Mouse (Mus musculus): ENCODE measurements around the gene Cass4. TPM values are rescaled to one million over a fixed set of nuclear protein-coding genes. Genes with fewer than 3 reads are reported as not detected.

Cass4 gene
- 0.11 and 0.35 TPM in 2 replicates for polyA plus RNA-seq (2014; fragmentation: Nextera tagmentation; extraction: Ambion mirVana)

GRCm38 (mm10) chr2:172393391-172394051 lies at the start of gene Cass4:
TSS of gene Cass4 (plus strand) at chr2:172393794.
- WGBS = 29% methylated on average over 13 of the region's 13 CpGs
- no peak for DNase-seq (ENCODE audit: low spot score)

GRCm38 (mm10) chr2:172344669-172345068 lies 48.9 kb upstream of the Cass4 start:
- no peaks in the 10 kb centered on the region for H3K36me3 ChIP-seq (ENCODE audit: control insufficient read depth, insufficient read depth, low read length)
- H3K9ac ChIP-seq (ENCODE audit: low read length) = no peak overlapping the region
- no peak overlapping the region for H3K4me3 ChIP-seq (ENCODE audit: low read depth, low read length)
- no peaks in the 10 kb centered on the region for H3K9me3 ChIP-seq (ENCODE audit: control insufficient read depth, low read length)
- peak overlapping the region; percentile 98 for H3K4me2 ChIP-seq (ENCODE audit: low read depth, severe bottlenecking)
- H3K27me3 ChIP-seq (ENCODE audit: control insufficient read depth, insufficient read depth, low read length) = no peaks in the 10 kb centered on the region
- H3K4me1 ChIP-seq (ENCODE audit: control insufficient read depth, insufficient read depth, low read length) = peaks cover 7% of the 10 kb centered on the region
- no peak for DNase-seq (ENCODE audit: low spot score)
- 44% methylated on average over 5 of the region's 5 CpGs for WGBS
- ATAC-seq (ENCODE audit: insufficient number of reproducible peaks, low FRiP score, low TSS enrichment, low read depth) = 0 out of 2 replicates have a peak, but pooled peaks have one; percentile 2
- no peak overlapping the region for H3K27ac ChIP-seq (replicated peaks; ENCODE audit: low read depth, low read length)

More at GRCm38 (mm10) chr2:172393391-172394051, at the start of gene Cass4:
- H3K36me3 ChIP-seq (ENCODE audit: control insufficient read depth, insufficient read depth, low read length) = no peaks in the 10 kb centered on the region
- H3K27me3 ChIP-seq (ENCODE audit: control insufficient read depth, insufficient read depth, low read length) = no peaks in the 10 kb centered on the region
- no peak within 1 kb of the TSS for H3K9ac ChIP-seq (ENCODE audit: low read length)
- H3K4me2 ChIP-seq (ENCODE audit: low read depth, severe bottlenecking) = no peak within 1 kb of the TSS
- H3K4me1 ChIP-seq (ENCODE audit: control insufficient read depth, insufficient read depth, low read length) = no peaks in the 10 kb centered on the region
- no peak within 1 kb of the TSS for H3K27ac ChIP-seq (replicated peaks; ENCODE audit: low read depth, low read length)
- no peak for ATAC-seq (ENCODE audit: insufficient number of reproducible peaks, low FRiP score, low TSS enrichment, low read depth)
- no peaks in the 10 kb centered on the region for H3K9me3 ChIP-seq (ENCODE audit: control insufficient read depth, low read length)
- no peak within 1 kb of the TSS for H3K4me3 ChIP-seq (ENCODE audit: low read depth, low read length)

DNA sequence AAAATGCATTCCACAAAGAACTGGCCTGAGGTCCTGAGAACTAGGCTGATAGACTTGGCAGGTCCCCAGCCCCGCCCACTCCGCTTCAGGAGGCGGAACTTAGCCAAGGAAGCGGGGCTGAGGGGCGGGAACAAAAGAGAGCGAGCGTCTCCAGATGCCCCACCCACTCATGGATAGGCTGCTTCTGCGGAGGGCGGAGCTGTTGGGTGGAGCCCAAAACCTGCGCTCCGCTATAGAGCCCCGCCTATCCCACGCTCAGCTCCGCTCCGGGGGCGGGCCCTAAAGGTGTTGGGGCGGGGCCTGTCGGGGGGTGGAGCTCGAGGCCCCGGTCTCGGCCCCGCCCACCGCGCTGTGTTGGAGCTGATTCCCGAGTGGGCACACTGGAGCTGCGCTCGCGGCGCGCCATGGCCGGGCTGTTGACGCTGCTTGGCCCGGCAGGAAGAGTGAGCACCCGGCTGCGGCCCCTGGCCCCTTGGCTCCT lies 48.3 kb upstream of the Cass4 start, which contains the start of gene Fam210b:
Gene Fam210b (plus strand): TSS at position 308 of the 481 bp plus-strand sequence.
- Histone ChIP-seq H3K4me1 (ENCODE audit: control insufficient read depth, insufficient read depth, low read length) (peaks cover 7% of the 10 kb centered on the region), H3K27ac (replicated peaks; ENCODE audit: low read depth, low read length) (no peak within 1 kb of the TSS), H3K9me3 (ENCODE audit: control insufficient read depth, low read length) (no peaks in the 10 kb centered on the region), H3K36me3 (ENCODE audit: control insufficient read depth, insufficient read depth, low read length) (no peaks in the 10 kb centered on the region), H3K9ac (ENCODE audit: low read length) (peak within 1 kb of the TSS; percentile 59), H3K27me3 (ENCODE audit: control insufficient read depth, insufficient read depth, low read length) (no peaks in the 10 kb centered on the region), H3K4me3 (ENCODE audit: low read depth, low read length) (peak within 1 kb of the TSS; percentile 67), H3K4me2 (ENCODE audit: low read depth, severe bottlenecking) (peak within 1 kb of the TSS; percentile 98)
- DNase-seq (ENCODE audit: low spot score) = peak; percentile 95
- WGBS = 0% methylated on average over 33 of the region's 35 CpGs
- peak; percentile 96 for ATAC-seq (ENCODE audit: insufficient number of reproducible peaks, low FRiP score, low TSS enrichment, low read depth)

- H3K36me3 ChIP-seq (ENCODE audit: control insufficient read depth, insufficient read depth, low read length) = no peaks in the 10 kb centered on the region
- peak overlapping the region; percentile 67 for H3K4me3 ChIP-seq (ENCODE audit: low read depth, low read length)
- no peak overlapping the region for H3K27ac ChIP-seq (replicated peaks; ENCODE audit: low read depth, low read length)
- 0 out of 2 replicates have a peak, but pooled peaks have one; percentile 1 for ATAC-seq (ENCODE audit: insufficient number of reproducible peaks, low FRiP score, low TSS enrichment, low read depth)
- H3K4me1 ChIP-seq (ENCODE audit: control insufficient read depth, insufficient read depth, low read length) = peaks cover 7% of the 10 kb centered on the region
- 13% methylated on average over 31 of the region's 31 CpGs for WGBS
- no peaks in the 10 kb centered on the region for H3K27me3 ChIP-seq (ENCODE audit: control insufficient read depth, insufficient read depth, low read length)
- peak overlapping the region; percentile 59 for H3K9ac ChIP-seq (ENCODE audit: low read length)
- peak; percentile 52 for DNase-seq (ENCODE audit: low spot score)
- peak overlapping the region; percentile 98 for H3K4me2 ChIP-seq (ENCODE audit: low read depth, severe bottlenecking)
- H3K9me3 ChIP-seq (ENCODE audit: control insufficient read depth, low read length) = no peaks in the 10 kb centered on the region
Measured at GRCm38 (mm10) chr2:172346034-172346929, 47.3 kb upstream of the Cass4 start.

GRCm38 (mm10) chr2:172346933-172347611 lies 46.5 kb upstream of the Cass4 start:
- Histone ChIP-seq H3K4me1 (ENCODE audit: control insufficient read depth, insufficient read depth, low read length) (peaks cover 7% of the 10 kb centered on the region), H3K9ac (ENCODE audit: low read length) (no peak overlapping the region), H3K4me2 (ENCODE audit: low read depth, severe bottlenecking) (no peak overlapping the region), H3K4me3 (ENCODE audit: low read depth, low read length) (no peak overlapping the region), H3K9me3 (ENCODE audit: control insufficient read depth, low read length) (no peaks in the 10 kb centered on the region), H3K36me3 (ENCODE audit: control insufficient read depth, insufficient read depth, low read length) (no peaks in the 10 kb centered on the region), H3K27me3 (ENCODE audit: control insufficient read depth, insufficient read depth, low read length) (no peaks in the 10 kb centered on the region), H3K27ac (replicated peaks; ENCODE audit: low read depth, low read length) (no peak overlapping the region)
- DNase-seq (ENCODE audit: low spot score) (no peak), ATAC-seq (ENCODE audit: insufficient number of reproducible peaks, low FRiP score, low TSS enrichment, low read depth) (no peak)
- 58% methylated on average over 8 of the region's 8 CpGs for WGBS

- Histone ChIP-seq H3K9ac (ENCODE audit: low read length) (no peak overlapping the region), H3K4me2 (ENCODE audit: low read depth, severe bottlenecking) (no peak overlapping the region), H3K36me3 (ENCODE audit: control insufficient read depth, insufficient read depth, low read length) (no peaks in the 10 kb centered on the region), H3K9me3 (ENCODE audit: control insufficient read depth, low read length) (no peaks in the 10 kb centered on the region), H3K27me3 (ENCODE audit: control insufficient read depth, insufficient read depth, low read length) (no peaks in the 10 kb centered on the region), H3K4me3 (ENCODE audit: low read depth, low read length) (no peak overlapping the region), H3K27ac (replicated peaks; ENCODE audit: low read depth, low read length) (no peak overlapping the region), H3K4me1 (ENCODE audit: control insufficient read depth, insufficient read depth, low read length) (peaks cover 7% of the 10 kb centered on the region)
- DNase-seq (ENCODE audit: low spot score) = no peak
- WGBS = 32% methylated on average over 3 of the region's 3 CpGs
- ATAC-seq (ENCODE audit: insufficient number of reproducible peaks, low FRiP score, low TSS enrichment, low read depth) = no peak
Measured at GRCm38 (mm10) chr2:172348297-172348950, 45.2 kb upstream of the Cass4 start.

DNA sequence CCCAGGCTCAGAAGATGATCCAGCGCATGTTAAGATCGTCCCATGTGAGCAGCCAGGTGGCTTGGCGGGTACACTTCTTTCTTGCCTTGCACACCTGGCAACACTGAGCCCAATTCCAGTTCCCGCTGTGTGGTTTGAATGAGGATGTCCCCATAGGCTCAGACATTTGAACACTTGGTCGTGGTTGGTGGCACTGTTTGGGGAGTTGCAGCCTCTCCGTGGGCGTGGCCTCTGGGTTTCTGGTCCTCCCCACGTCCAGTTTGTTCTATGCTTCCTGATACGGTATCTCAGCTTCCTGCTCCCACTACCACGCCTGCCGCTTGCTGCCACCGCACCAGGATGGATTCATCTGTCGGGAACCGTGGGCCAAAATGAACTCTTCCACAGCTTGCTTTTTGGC lies 43.8 kb upstream of the Cass4 start:
- ATAC-seq (ENCODE audit: insufficient number of reproducible peaks, low FRiP score, low TSS enrichment, low read depth) = no peak
- 83% methylated on average over 14 of the region's 14 CpGs for WGBS

More for the DNA sequence above, 43.8 kb upstream of the Cass4 start:
- Histone ChIP-seq H3K36me3 (ENCODE audit: control insufficient read depth, insufficient read depth, low read length) (no peaks in the 10 kb centered on the region), H3K9ac (ENCODE audit: low read length) (no peak overlapping the region), H3K27me3 (ENCODE audit: control insufficient read depth, insufficient read depth, low read length) (no peaks in the 10 kb centered on the region), H3K27ac (replicated peaks; ENCODE audit: low read depth, low read length) (no peak overlapping the region), H3K9me3 (ENCODE audit: control insufficient read depth, low read length) (no peaks in the 10 kb centered on the region), H3K4me3 (ENCODE audit: low read depth, low read length) (no peak overlapping the region), H3K4me2 (ENCODE audit: low read depth, severe bottlenecking) (no peak overlapping the region), H3K4me1 (ENCODE audit: control insufficient read depth, insufficient read depth, low read length) (peaks cover 7% of the 10 kb centered on the region)
- DNase-seq (ENCODE audit: low spot score) = no peak

All from limb, embryonic 11.5 days (tissue).